Mouse (Mus musculus) adrenal gland, adult 2 months (tissue): ENCODE measurements around the gene Olfml2b. TPM values are rescaled to one million over a fixed set of nuclear protein-coding genes. Genes with fewer than 3 reads are reported as not detected.
A peak's percentile ranks its signal among the peaks of the same experiment; 100 is the strongest.

Experiments
- DNase-seq: peaks from one replicate; pipeline ENCODE4 v3.0.0; 2021
- polyA plus RNA-seq: library from polyadenylated mRNA; depleted of rRNA; stranded (reverse); fragments of >200 nt; gene quantifications from 2 replicates; pipeline ENCODE4 v1.2.3, GENCODE M21; 2012
- total RNA-seq, 2 experiments: library from RNA; stranded (reverse); gene quantifications; 2 replicates each; pipeline ENCODE4 v1.2.3; 2021

The Olfml2b gene
- total and polyA plus RNA-seq, 3 experiments: 5.0 to 11.3 (median 7.9) TPM

DNA sequence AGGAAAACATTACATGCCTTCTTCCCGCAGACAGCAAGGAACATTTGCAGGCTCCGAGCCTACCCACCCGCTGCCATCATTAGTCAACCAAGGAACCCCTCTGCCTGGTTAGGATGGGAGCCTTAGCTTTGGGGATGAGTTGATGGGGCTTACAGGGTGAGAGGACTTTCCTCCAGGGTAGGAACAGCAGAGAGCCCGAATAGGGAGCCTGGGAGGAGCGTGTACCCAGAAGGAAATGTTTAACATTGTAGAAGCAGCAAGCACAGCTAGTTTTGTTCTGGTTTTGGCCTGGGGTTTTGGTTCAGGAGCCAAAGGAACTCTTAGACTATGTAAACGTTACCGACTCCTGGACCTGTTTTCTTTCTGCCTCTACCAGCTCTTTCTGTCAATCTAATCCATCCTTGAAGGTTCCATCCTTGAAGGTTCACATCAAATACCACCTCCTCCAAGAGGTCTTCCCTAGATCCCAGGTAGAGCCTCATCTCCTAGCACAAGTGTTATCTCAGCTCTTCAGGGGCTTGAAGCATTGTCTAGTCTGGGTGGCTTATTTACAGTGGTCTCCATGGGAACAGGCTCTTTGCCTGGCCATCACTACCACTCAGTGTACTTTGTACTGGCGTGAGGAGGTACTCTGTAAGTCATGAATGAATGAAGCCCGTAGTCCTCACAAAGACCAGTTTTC lies 2.4 kb downstream of the Olfml2b start:
- DNase-seq: no peak

DNA sequence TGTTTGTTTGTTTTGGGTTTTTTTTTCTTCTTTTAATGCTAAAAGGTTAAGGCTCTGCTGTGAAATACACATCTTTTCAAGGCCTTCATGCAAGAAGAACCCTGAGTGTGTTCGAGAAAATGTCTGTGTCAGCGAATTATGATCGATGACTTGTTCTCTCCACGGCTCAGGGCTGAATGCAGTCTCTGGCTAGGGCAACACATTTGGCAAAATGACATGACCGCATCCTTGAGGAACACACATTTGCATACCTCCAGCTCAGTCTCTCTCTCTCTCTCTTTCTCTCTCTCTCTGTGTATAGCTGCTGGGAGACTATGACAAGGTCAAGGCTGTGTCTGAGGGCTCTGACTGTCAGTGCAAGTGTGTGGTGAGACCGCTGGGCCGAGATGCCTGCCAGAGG lies 3.0 kb downstream of the Olfml2b start:
- peak; percentile 78 for DNase-seq

DNA sequence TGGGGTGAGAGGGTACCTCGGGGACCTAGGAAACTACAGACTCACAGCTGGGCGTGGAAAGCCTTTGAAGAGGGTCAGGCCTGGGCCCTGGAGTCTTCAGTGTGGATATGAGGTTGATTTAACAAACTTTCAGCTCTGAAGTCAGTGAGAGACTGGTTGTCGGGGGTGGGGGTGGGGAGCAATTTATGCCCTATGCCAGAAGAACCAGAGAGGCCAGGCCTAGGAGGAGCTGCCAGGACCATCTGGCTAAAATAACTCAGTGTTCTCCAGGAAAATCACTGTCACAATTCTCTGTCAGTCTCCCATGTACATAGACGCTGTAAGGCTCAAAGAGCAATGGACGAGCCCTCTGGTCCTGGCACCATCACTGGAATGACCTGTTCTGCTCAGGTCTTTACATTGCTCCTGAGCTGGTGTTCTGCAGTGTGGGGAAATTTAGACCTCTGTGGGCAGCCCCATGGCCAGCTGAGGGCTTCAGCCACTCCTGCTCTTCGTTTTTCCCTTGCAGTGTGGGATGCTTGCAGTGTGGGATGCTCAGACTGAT lies 3.7 kb downstream of the Olfml2b start:
- DNase-seq: no peak

DNA sequence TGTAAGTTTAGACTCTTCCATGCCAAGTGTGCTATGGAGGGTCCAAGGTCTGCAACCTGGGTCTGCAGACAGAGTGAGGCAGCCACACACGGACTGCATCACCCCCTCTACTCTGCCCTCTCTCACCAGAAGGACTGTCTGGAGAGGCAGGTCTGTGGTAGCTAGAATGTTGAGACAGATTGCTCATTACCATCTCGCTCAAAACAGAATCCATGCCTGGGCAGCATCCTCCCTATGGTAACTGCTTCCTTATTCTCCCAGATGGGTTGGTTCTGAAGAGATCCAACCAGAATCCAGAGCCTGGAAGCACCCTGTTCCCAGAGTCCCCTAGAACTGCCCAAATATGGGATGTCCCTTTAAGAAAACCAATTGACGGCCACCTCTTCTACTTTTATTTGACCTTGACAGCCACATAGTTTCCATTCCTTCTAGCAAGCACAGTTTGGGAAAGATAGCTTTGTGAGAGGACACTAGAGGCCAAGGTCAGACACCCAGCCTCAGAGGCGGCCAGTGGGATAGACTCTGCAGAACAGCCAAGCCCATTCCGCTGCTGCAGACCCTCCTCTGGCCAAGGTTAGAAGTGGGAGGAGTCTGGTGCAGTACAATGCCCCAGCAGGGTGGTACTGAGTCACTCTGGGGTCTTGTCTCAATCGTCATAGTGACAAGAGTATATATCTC lies 6.9 kb downstream of the Olfml2b start:
- peak; percentile 42 for DNase-seq

DNA sequence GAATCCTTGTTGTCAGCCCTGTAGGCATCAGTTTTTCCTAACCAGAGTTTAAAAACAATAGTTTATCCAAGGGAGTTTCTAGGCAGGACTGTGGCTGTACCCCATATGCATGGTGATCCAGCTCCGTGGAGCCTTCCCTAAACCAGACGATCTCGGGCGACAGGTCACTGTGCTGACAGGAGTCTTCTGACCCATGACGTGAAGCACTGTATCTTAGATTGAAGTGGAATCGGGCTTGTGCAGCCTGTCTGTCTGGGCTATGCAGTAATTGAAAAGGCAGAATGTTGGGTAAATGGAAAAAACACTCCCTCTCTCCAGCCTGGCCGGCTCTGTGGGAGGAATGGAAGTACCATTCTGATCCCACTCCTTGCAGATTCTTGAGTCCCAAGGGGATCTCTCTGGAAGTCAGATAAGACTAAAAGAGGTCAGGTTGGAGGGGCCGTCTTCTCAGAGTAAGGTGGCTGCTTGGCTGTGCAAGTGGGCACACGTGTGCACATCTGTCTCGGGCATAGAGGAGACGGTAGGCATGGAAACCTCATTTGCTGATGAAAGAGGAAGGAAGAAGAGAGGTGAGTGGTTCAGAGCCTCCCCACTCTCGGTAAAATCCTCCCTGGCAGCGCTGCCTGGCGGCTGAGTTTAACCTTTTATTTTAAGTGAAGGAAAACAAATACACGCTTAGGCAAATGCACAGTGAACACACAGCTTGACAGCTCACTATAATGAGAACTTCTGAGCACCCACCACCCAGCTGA lies 7.8 kb downstream of the Olfml2b start:
- DNase-seq: no peak

DNA sequence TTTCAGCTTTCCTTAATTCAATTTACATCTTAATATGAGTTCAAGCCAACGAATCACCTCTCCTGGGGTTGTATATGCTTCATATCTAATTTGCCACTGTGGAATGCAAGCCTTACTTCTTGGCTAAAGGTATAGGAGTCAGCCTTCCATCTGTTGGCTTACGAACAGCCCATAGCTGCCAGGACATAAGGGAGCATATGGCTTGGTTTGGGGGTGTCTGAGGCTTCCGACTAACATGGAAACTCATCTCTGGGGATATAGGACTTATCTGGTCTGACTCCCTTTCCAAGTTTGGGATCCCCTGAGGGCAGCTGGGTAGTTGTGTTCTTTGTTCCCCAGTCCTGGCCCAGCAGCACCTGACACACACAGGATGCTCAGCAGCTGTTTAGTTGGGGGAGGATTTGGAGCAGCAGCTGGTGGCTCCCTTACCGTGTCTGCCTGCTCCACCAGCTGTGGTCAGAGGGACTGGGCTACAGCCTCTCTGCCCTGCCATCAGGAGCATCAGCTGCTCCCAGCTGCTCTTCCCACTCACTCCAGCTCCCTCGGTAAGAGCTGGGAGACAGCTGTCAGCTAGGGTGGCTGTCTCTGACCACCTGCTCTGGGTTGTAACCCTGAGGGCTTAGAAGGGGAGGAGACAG lies 11.1 kb downstream of the Olfml2b start:
- no peak for DNase-seq

DNA sequence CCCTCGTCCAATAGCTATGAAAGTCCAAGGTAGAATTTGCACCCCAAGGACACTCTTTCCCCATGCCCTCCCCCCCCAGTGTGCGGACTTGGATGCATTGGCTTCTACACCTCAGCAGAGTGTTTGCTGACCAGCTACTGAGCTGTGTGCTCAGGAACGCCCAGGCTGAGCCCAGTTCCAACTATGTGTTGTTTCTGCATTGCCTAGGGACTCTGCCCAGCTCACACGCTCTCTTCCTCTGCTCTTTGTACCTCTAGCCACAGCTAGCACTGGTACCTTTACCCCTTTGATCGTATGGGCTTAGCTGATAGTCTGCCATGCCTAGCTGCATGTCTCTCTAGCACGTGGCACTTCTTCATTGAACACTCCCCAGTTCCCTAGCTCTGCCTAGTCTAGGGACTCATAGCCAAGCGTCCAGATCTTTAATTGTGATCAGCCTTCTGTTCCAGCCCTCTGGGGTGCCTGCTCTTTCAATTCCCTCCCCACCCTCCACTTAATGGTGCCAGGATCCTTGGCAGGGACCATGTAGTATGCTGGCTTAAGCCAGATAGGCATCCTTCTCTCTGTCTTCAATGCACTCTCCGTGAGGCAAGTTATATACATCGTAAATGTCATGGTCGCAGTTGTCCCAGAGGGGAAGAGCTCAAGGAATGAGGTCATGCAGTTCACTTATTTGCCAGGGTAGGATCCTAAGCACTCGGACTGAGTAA lies 12.3 kb downstream of the Olfml2b start:
- no peak for DNase-seq

DNA sequence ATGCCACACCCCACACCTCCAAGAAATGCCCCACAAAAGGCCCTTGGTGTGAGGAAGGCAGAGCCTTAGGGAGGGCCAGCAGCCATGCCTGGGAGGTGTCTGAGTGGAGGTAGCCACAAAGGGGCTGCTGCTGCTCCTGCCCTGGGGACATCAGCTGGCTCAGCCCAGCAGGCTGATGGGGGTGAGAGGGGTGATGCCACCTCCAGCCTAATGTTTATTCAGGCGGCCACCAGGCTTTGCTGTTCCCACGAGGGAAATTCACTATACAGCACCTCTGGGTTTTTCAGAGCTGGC lies 12.8 kb downstream of the Olfml2b start:
- no peak for DNase-seq

DNA sequence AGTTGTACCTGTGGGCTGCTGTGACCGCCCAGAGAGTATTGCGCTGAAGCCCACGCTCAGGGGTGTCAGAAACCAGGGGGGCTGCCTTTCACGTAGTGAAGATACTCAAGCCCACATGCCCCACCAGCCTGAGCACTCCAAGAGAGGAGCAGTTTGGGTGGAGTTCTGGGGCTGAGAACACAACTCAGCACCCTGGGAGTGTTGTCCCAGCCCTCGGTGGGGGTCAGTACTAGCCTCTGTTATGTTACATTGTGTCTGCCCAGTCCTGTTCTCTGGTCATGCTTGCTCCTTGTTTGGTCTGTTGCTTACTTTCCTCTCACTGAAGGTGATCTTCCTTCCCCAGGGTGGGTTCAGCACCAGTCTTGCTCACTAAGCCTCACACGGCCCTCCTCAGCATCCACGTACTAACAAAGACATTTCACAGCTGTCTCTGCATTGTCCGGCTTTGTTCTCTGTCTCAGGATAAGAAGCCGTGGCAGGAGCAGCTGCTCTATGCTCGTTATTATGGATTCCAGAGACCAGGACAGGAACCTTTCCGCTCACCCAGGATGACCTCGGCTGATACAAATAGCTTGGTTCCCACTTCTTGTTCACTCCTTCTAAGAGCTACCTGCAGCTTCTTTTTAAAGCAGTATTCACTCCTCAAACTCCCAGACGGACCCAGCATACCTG lies 13.4 kb downstream of the Olfml2b start:
- DNase-seq: no peak

DNA sequence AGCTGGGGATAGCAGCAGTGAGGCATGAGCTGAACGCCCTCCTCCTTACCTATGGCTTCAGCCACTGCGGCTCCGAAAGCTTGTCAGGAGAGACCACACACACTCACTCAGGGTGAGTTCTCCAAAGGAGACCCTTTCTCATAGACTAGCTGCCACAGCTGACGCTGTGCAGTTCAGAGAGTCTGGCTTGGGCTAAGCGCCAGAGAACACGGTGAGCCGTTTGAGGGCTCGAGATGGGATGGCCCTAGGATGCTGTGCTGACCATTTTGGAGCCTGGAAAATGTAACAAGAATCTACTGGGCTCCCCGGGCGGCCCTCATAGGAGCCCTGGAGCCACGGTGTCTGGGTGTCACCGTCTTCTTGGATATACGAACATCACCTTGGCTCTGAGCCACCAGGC lies 14.9 kb downstream of the Olfml2b start:
- no peak for DNase-seq

DNA sequence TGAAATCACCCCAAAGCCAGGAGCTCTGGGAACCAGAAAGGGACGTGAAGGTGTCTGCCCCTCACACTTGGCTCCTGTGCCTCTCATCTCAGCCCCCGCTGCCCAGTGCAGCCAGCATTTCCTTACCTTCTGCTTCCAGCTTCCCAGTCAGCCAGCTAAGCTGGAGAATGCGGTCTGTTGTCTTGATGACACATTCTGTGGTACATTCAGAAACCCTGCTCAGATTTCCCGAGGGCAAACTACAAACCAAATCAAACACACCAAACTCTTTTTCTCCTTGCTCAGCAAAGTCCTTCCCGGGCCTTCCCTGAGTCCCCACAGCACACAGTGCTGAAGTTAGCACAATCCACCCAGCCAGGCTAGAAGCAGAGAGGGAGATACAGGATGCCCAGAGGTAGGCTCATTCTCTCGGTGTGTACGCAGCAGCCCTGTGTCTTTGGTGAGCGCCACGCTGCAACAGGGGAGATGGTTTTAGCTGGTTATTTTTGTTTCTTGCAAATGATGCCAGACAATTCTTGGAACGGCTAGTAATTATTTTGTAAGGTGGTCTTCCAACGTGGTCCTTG lies 20.4 kb downstream of the Olfml2b start:
- DNase-seq: no peak

DNA sequence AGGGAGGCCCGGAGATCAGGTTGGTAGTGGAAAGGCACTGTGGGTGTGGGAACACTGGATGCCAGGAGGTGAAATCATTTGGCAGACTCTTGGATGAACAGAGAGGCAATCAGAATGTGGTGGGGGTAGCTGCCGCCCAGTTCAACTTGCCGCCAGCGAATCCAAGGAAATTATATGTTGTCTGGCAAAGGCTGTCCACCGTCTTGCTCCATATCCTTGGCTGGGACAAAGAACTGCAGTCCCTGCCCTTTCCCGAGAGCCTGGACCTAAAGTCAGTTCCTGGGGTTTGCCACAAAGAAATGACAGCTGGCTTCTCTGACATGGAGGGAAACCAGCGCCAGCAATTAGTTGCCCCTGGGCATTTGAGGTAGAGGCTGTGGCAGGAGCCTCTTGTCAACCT lies 20.9 kb downstream of the Olfml2b start:
- DNase-seq: no peak

DNA sequence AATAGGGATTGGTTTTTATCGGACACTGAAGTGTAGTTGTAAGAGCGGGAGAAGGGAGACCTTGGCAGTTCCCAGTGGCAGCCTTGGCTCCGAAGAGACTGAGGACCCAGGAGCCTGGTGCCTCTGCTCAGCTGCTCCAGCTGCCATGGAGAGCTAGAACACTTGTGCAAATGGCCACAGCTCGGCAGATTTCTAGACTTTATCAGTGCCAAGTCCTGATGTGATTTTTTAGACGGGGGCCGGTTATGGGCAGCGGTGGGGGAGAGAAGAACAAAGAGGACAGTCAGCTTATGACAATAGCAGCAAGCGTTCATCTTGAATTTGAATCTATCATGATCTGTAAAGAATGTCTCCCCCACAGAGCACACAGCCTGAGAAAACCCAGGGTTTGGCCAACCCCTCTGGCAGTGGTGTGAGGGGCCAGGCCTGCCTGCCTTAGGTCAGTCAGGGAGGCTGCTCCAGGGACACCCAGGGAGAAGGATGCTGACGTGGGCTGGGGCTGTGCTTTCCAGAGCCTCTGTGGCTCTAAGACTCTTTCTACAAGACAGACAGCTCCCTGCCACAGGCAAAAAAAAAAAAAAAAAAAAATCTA lies 29.9 kb downstream of the Olfml2b start:
- no peak for DNase-seq

DNA sequence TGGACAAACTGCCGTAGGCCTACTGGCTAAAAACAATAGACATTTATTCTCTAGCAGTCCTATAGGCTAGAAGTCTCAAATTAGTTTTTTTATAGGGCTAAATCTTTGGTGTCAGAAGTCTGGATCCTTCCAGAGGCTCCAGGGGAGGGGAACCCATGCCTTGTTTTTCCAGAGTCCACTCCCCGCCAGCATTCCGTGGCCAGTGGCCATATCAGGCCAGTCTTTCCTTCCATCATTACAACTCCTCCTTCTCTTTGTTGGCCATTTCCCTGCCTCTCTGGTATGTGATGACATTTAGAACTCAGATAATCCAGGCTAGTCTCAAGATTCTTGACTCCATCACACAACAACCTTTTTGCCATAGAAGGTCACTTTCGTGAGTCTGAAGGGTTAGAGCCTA lies 33.3 kb downstream of the Olfml2b start:
- DNase-seq: no peak

DNA sequence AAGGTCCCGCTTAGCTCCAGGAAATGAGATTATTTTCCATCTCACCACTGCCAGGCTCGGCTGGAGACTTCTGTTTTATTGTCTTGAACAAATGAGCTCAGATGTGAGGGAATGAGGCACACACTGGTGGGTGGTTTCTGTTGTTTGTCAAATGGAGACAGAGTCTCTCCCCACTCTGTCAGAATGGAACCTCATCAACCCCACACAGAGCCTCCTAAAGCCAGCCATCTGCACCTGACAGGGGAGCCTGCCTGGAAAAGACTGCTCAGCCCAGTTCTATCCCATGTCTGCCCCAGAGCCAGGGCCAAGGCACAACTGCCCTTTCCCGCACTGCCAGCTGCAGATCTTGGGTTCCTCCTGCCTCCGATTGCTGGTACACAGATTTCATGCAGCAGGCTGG lies 34.5 kb downstream of the Olfml2b start:
- no peak for DNase-seq

DNA sequence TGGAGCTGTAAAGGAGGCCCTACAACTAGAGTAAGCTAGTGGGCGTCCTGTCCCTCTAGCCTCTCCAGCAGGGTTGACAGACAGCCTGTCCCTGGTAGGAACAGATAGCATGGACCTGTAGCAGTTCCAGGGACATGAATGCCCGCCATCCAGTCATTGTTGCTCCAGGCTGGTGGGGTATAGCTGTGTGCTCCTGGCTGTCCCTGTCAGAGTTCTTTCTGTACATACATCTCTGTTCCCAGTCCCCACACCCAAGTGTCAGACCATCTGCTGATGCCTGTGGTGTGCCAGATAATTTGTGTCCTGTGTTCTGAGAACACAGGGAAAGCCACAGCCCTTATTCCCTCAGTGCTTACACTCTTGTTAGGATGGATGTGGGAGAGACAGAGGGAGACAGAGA lies 35.3 kb downstream of the Olfml2b start:
- no peak for DNase-seq

DNA sequence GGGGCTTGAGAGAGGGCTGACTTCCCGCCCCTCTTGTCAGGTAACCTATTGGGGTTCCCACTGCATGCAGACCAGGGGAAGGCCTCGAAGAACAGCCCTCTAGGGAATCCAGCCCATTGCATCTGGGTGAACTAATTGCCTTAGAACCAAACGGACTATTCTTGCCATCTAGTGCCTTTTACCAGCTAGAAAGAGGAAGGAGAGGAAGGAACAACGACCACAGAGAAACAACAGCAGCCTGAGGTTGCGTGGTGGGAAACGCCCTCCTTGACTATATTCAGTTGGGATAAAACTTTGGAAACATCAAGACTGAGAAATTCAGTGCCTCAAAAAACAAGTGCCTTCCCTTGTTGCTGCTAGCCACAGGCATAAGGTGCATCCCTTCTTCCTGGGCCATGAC lies 39.5 kb downstream of the Olfml2b start:
- DNase-seq: no peak

DNA sequence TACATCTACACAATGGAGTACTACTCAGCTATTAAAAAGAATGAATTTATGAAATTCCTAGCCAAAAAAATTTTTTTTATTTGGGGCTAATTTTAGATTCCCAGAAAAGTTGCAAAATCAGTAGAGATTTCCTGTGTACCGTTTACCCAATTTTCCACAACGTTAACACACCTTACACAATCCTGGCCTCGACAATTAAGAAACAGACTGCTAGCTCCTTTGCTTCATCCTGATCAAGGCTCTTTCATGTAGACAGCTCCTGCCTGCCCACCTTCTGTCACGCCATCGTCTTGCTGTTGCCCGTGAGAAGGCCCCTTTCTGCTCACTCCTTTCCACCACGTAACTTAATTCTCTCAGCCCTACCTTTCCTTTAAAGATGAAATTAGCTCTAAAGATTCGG lies 45.4 kb downstream of the Olfml2b start:
- no peak for DNase-seq

DNA sequence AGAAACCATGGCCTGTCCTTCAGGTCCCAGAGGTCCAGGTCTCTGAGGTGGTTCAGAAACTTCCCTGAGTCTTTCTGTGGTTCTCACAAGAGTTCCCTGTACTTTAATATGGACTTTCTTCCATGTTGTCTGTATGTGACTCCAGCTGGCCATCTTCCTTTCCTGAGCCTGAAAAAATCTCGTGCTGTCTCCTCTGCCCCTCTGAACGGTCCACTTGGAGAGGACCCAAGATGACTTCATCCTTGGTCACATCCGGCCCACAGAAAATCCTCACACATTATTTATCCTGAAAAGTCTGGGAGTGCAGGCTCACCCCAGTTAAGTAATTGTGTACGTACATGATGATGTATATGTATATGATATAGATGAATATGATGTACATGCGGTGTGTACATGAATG lies 47.0 kb downstream of the Olfml2b start:
- DNase-seq: peak; percentile 23

DNA sequence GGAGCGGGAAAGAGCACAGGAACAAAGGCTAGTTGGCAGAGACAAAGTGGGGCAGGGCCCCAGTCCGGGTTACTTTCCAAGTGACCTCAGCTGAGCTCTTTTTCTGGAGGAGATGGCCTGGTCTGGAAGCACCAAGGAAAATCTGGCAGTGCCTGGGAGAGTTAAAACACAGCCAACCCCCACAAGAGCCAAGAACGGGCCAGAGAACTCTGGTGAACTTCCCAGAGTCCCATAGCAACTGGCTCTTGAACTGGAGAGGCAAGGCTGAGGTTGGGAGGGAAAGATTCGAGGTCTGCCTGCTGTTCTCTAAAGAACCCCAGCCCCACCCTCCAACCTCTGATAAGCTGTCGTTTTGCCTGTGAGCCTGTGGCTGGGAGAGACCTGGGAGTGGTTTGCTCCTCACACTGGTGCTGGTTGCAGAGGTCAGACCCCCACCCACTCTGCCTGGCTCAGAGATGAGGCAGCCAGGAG lies 50.5 kb downstream of the Olfml2b start:
- peak; percentile 55 for DNase-seq

DNA sequence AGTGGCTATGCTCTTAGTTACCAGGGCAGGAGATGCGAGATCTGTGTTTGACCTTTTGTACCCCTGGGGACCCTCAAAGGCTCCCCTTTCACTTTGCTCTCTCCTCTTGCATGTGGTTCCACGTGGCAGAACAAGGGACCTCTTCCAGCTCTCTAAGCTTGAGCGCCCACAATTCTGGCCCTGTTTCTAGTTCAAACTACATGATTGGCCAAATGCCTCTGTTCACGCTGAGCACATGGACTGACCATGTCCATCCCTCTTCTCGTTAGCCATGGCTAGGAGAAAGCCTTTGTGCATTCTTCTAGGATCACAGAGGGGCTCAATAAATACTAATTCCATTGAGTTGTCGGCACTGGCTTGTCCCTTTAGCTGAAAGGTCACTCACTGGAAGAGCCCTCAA lies 51.0 kb downstream of the Olfml2b start:
- DNase-seq: no peak
